Mouse (Mus musculus) myocyte (in vitro differentiated cells): ENCODE data around the gene Trim7.

Source experiments
- CEBPB ChIP-seq: IDR thresholded peaks from 2 replicates; pipeline ENCODE4 v1.6.1; 2011; ENCODE audit warnings: mild to moderate bottlenecking, moderate library complexity; ENCODE audit not compliant: poor library complexity, insufficient read depth, severe bottlenecking
- E2F4 ChIP-seq: IDR thresholded peaks from one replicate; pipeline ENCODE4 v1.6.1; 2011; ENCODE audit warnings: mild to moderate bottlenecking, control low read depth, moderate library complexity; ENCODE audit not compliant: insufficient read depth
- MAX ChIP-seq: IDR thresholded peaks from one replicate; pipeline ENCODE4 v1.6.1; 2011; ENCODE audit warnings: low read depth, mild to moderate bottlenecking, control low read depth
- MYOD1 ChIP-seq, 3 experiments: IDR thresholded peaks; one replicate each; pipeline ENCODE4 v1.6.1; 2011; ENCODE audit warnings: control low read depth in 2 of 3, low read depth in 2 of 3, mild to moderate bottlenecking in 2 of 3, moderate library complexity in 1 of 3; ENCODE audit not compliant: insufficient read length in 2 of 3, control insufficient read depth in 1 of 3
- MYOG ChIP-seq, 3 experiments: IDR thresholded peaks; one replicate each; pipeline ENCODE4 v1.6.1; 2011; ENCODE audit warnings: control low read depth in 2 of 3, low read depth in 2 of 3, mild to moderate bottlenecking in 2 of 3; ENCODE audit not compliant: insufficient read length in 2 of 3, control insufficient read depth in 1 of 3, insufficient read depth in 1 of 3
- POLR2A ChIP-seq: IDR thresholded peaks from one replicate; pipeline ENCODE4 v1.6.1; 2011; ENCODE audit warnings: low read depth, mild to moderate bottlenecking, control low read depth, moderate library complexity; ENCODE audit not compliant: insufficient read length
- REST ChIP-seq: IDR thresholded peaks from one replicate; pipeline ENCODE4 v1.6.1; 2011; ENCODE audit warnings: mild to moderate bottlenecking, control low read depth, moderate library complexity; ENCODE audit not compliant: insufficient read depth, insufficient read length
- SRF ChIP-seq: IDR thresholded peaks from one replicate; pipeline ENCODE4 v1.6.1; 2011; ENCODE audit warnings: low read depth; ENCODE audit not compliant: control insufficient read depth, insufficient read length
- TCF12 ChIP-seq: IDR thresholded peaks from one replicate; pipeline ENCODE4 v1.6.1; 2011; ENCODE audit warnings: mild to moderate bottlenecking, control low read depth; ENCODE audit not compliant: poor library complexity, insufficient read depth, severe bottlenecking
- TCF3 ChIP-seq: IDR thresholded peaks from one replicate; pipeline ENCODE4 v1.6.1; 2011; ENCODE audit warnings: low read depth, control low read depth; ENCODE audit not compliant: insufficient read length
- USF1 ChIP-seq: IDR thresholded peaks from one replicate; pipeline ENCODE4 v1.6.1; 2011; ENCODE audit warnings: low read depth, mild to moderate bottlenecking, control low read depth, moderate library complexity

DNA sequence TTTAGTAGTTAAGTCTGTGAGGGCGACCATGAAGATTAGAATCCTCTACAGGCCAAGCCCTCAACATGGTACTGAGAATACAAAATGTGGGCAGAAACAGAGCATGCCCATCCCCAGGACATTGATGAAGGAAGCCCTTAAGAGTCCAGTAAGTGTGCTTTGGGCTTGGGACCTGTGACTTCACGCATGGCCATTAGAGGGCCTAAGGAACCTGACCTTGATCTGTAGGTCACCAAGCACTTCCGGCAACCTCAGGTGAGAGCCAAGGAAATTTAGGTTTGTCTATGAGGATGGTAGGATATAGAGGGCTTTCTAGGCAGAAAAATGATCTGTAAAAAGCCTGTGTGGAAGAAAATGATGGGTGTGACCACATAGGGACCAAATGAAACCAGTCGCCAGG, 29.6 kb upstream of the Trim7 start:
- TF ChIP-seq USF1 (no peak), POLR2A (no peak), MYOD1 (IDR thresholded peaks at IDR 0.05; ENCODE audit: control insufficient read depth in 1 of 3, insufficient read length in 2 of 3, low read depth in 2 of 3) (no peak), TCF12 (no peak), MYOG (IDR thresholded peaks at IDR 0.05; ENCODE audit: control insufficient read depth in 1 of 3, insufficient read depth in 1 of 3, insufficient read length in 2 of 3, low read depth in 2 of 3) (no peak), CEBPB (no peak), E2F4 (no peak), TCF3 (no peak), MAX (no peak), SRF (no peak), REST (no peak)
